Mouse (Mus musculus) cerebellum, adult 2 months (tissue): ENCODE results near the gene Ssh1.

ENCODE experiments used
- CTCF ChIP-seq: fragments of 200-500 bp; IDR thresholded peaks from 2 replicates; pipeline ENCODE4 v1.5.1; 2011; ENCODE audit warnings: low read depth, mild to moderate bottlenecking, control low read depth, low read length, moderate library complexity, borderline replicate concordance; ENCODE audit not compliant: insufficient read depth
- POLR2A ChIP-seq: fragments of 200-500 bp; IDR thresholded peaks from 2 replicates; pipeline ENCODE4 v1.6.1; 2011; ENCODE audit warnings: low read length, control low read depth, borderline replicate concordance; ENCODE audit not compliant: insufficient read depth

DNA sequence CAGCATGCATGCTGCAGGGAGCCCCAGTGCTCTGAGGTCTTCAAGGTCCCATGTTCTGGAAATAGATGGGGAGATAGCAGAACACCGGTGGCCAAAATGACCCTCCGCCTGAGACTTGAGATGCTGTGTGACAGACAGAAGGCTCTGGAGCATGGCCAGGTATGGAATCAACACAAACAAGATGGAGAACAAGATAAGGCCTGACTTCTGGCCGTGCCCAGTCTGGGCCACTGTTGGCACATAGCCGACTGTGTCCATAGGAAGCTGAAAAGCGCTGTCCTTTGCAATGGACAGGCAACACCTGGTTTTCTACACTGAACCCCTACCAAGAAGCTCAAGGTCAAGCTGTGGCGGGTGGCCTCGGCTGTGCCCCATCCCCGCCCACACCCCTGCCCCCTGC lies 19.9 kb downstream of the Ssh1 start:
- TF ChIP-seq POLR2A (no peak), CTCF (no peak)
